Mouse (Mus musculus) embryonic fibroblast, embryonic 13.5 days (primary cell): Measurements from ENCODE around the gene Tex44. TPM values are rescaled to one million over a fixed set of nuclear protein-coding genes. Genes with fewer than 3 reads are reported as not detected.

Experiments used
- H3K27ac ChIP-seq: 2 replicates; pipeline ENCODE4 v1.5.1; 2012; ENCODE audit warnings: low read length, control low read depth, inconsistent platforms; ENCODE audit not compliant: insufficient read depth
- H3K4me1 ChIP-seq: 2 replicates; pipeline ENCODE4 v1.6.1; 2011; ENCODE audit warnings: low read length; ENCODE audit not compliant: control insufficient read depth, insufficient read depth
- H3K4me3 ChIP-seq: 2 replicates; pipeline ENCODE4 v1.5.1; 2011; ENCODE audit warnings: mild to moderate bottlenecking, control low read depth, low read length; ENCODE audit not compliant: insufficient read depth
- CTCF ChIP-seq: IDR thresholded peaks from 2 replicates; pipeline ENCODE4 v1.5.1; 2011; ENCODE audit warnings: mild to moderate bottlenecking, control low read depth, low read length, moderate library complexity, borderline replicate concordance; ENCODE audit not compliant: insufficient read depth
- POLR2A ChIP-seq: IDR thresholded peaks from 2 replicates; pipeline ENCODE4 v1.6.1; 2011; ENCODE audit warnings: low read depth, mild to moderate bottlenecking, control low read depth, low read length, moderate library complexity
- polyA plus RNA-seq: library from polyadenylated mRNA; stranded (reverse); fragments of >200 nt; gene quantifications from 2 replicates; pipeline ENCODE4 v1.2.4, GENCODE M21; 2011; ENCODE audit warnings: low read depth; ENCODE audit not compliant: missing spikeins, insufficient read length

Gene Tex44
- polyA plus RNA-seq, 1 experiment: not detected

GRCm38 (mm10) chr1:86434439-86435201, 8.5 kb downstream of the Tex44 start:
- peaks cover 14% of the 10 kb centered on the region for H3K4me1 ChIP-seq
- TF ChIP-seq POLR2A (peak; percentile 42), CTCF (no peak)
- H3K27ac ChIP-seq: peak overlapping the region; percentile 96
- H3K4me3 ChIP-seq: peak overlapping the region; percentile 17

GRCm38 (mm10) chr1:86435302-86435821, 9.2 kb downstream of the Tex44 start:
- peak; percentile 64 for TF ChIP-seq POLR2A
- no peak for TF ChIP-seq CTCF
- Histone ChIP-seq H3K4me3 (no peak overlapping the region), H3K27ac (peak overlapping the region; percentile 96), H3K4me1 (peaks cover 21% of the 10 kb centered on the region)

DNA sequence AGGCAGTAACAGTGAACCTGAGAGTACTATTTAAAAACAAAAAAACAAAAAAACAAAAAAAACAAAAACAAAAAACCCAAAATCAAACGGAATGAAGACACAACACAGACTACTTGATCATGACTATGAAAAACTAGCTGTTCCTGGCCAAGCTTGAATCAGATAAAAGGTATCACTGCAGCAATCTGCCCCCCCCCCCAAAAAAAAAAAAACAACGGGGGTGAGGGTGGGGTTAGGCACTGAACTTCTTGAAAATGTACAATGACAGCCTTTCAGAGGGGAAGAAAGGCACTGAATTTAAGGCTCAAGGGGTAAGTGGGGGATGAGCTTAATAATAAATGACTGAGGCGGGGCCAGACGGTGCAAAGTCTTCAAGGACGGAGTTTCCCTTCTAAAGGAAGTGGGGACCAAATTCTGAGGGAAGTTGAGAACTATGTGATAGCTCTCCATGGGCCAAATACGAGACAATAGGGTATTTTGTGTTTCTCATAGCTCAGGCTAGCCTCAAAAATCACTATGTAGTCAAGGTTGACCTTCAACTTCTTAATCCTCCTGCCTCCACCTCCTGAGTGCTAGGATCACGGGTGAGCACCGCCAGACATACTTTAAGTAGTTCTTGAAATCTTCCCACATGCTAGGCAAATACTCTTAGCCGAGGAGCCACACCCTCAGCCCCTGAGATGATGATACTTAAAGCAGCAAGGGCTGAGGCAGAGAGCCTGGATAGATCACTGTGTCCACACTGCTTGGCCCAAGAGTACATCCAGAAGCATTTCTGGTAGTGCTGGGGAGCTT, 11.3 kb downstream of the Tex44 start:
- H3K27ac ChIP-seq: peak overlapping the region; percentile 62
- no peak for TF ChIP-seq CTCF
- no peak for TF ChIP-seq POLR2A
- peaks cover 22% of the 10 kb centered on the region for H3K4me1 ChIP-seq
- no peak overlapping the region for H3K4me3 ChIP-seq

DNA sequence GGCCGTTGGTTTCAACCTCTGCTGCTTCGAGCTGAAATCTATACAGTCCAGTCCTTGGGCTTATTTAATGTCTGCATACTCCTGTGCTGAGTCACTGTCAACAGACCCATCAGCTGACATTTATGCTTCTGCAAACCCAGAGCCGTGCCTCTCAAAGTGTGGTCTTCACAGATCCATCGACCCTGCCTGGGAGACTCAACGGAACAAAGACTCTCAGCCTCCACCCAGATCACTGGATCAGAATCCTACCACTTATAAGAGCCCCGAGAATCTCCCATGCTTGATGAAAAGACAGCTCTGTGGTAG, 11.8 kb downstream of the Tex44 start:
- peak overlapping the region; percentile 62 for H3K27ac ChIP-seq
- peaks cover 26% of the 10 kb centered on the region for H3K4me1 ChIP-seq
- TF ChIP-seq POLR2A (0 out of 2 replicates have a peak, but pooled peaks have one; percentile 21), CTCF (no peak)
- no peak overlapping the region for H3K4me3 ChIP-seq

DNA sequence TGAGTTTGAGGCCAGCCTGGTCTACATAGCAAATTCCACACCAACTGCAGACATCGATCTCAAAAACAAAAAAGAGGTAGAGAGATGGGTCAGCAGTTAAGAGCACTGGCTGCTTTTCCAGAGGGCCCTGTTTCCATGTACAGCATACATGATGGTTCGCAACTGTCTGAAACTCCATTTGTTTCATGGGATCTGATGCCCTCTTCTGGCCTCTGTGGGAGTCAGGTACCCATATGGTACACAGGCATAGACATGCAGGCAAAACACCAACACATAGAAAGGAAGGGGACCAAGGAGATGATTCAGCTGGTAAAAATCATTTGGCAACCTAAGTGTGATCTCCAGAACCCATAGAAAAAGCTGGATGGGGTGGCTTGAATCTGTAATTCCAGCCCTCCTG, 12.4 kb downstream of the Tex44 start:
- Histone ChIP-seq H3K4me3 (no peak overlapping the region), H3K27ac (0 out of 2 replicates have a peak overlapping the region, but pooled peaks have one; percentile 69), H3K4me1 (peaks cover 28% of the 10 kb centered on the region)
- TF ChIP-seq CTCF: no peak
- no peak; the same call in 1 of the 2 replicates for TF ChIP-seq POLR2A

DNA sequence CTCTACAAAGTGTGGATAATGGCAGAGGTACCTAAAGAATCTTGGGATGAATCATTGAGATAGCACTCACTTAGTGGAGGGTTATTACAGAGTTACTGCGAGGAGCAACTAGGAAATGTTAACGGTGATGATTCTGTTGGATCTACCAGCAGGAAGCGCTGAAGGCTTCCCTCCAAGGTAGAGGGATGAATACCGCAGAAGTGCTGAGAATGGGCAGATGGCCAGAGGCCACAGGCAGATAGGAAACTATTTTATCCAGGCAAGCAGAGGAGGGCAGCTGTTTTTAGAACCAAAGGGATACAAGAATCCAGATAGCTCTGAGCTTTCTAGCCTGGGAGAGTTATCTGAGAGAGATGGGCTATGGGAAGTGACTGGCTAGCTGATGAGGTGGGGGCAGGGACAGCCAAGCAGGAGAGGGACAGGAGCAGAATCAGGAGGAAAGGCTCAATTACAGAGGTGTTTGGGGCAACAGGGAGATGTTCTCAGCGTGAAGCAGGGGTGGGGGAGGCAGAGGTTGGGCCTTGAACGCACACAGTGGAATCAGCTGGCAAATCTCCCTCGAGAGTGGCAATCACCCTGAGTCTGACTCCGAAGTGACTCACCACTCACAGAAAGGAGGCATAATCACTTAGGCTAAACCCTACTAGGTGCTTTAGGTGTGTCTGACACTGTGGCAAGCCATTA, 13.5 kb downstream of the Tex44 start:
- no peak overlapping the region for H3K4me3 ChIP-seq
- peaks cover 28% of the 10 kb centered on the region for H3K4me1 ChIP-seq
- peak overlapping the region; percentile 69 for H3K27ac ChIP-seq
- no peak for TF ChIP-seq POLR2A
- TF ChIP-seq CTCF: no peak

DNA sequence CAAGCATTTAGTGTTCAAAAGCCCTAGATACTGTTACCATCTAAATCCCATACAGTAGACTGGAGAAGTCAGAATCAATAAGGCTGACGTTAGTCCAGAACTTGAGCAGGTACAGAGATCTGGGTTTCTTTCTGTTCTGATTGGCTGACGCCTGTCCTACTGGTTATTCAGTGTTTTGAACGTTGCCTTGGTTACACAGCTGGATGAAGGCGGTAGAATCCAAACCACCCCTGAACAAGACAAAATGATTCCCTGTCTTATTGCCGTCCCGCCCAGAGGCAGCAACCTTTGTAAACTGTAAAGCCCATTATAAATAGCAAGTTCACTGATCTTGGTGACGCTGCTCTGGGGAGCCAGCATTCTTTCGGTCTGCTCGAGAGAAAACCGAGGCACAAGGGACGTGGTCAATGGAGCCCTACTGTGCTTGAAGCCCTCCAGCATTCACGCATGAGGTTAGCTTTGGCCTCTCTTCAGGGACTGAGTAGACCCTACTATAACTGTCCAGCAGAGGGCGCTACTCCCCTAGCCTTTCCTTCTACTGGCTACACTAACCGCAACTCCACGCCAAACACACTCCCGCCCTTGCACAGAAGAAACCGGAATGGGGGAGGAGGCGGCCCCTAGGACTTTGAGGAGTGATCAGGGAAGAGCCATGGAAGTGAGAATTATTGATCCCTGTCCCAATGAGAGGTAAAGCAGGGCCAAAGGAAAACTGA, 14.2 kb downstream of the Tex44 start:
- TF ChIP-seq CTCF (peak; percentile 57; the same call in 1 of the 2 replicates), POLR2A (no peak)
- Histone ChIP-seq H3K27ac (peak overlapping the region; percentile 96), H3K4me1 (peaks cover 28% of the 10 kb centered on the region), H3K4me3 (peak overlapping the region; percentile 10; the same call in 1 of the 2 replicates)

DNA sequence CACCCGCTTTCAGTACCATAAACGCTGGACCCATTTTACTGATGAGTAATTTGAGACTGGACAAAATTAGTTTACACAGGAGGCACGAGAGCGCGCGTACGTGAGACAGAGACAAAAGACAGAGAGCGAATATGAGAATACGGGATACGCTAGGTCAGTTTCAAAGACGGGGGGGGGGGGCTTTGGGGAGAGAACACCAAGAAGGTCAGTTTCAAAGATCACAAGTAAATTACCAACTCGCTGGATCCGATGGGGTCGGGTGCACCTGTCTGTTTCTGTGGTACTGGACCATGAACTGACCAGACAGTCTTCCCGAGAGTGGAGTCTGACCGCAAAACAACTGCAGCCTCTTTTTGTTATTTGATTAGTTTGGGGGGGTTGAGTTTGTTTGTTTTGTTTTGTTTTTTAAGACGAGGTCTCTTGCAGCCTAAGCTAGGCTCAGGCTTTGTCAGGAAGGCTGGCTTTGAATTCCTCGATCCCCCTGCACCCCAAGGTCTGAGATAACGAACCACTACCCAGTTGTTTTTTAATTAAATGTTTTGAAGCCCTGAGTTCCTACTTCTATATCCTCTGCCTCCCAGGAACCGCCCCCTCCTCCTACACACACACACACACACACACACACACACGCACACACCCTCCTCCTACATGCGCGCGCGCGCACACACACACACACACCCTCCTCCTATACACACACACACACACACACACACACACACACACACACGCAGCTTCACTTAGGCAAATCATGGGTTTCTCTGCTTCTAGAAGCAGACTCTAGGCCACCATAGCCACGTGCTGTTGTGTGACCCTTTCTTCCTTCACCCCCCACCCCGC, 15.0 kb downstream of the Tex44 start:
- TF ChIP-seq POLR2A (peak; percentile 65), CTCF (no peak)
- peak overlapping the region; percentile 96 for H3K27ac ChIP-seq
- H3K4me1 ChIP-seq: peaks cover 26% of the 10 kb centered on the region

DNA sequence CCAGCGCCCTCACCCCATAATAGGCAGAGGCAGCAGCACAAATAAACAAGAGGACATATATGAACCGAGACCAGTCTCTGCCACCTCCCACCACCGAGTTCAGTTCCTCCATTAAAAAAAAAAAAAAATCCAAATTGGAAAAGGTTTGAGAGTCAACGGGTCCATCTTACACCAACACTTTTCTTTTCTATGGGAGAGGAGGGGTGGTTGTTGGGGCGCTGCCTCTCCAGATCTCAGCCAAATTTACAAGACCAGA, 15.5 kb downstream of the Tex44 start:
- no peak overlapping the region for H3K4me3 ChIP-seq
- H3K27ac ChIP-seq: peak overlapping the region; percentile 96
- TF ChIP-seq CTCF: no peak
- TF ChIP-seq POLR2A: no peak; the same call in 1 of the 2 replicates
- peaks cover 26% of the 10 kb centered on the region for H3K4me1 ChIP-seq

More for the DNA sequence above, 15.0 kb downstream of the Tex44 start:
- peak overlapping the region; percentile 10; the same call in 1 of the 2 replicates for H3K4me3 ChIP-seq
